Mouse (Mus musculus): ENCODE measurements around the gene Tspan2.

DNA sequence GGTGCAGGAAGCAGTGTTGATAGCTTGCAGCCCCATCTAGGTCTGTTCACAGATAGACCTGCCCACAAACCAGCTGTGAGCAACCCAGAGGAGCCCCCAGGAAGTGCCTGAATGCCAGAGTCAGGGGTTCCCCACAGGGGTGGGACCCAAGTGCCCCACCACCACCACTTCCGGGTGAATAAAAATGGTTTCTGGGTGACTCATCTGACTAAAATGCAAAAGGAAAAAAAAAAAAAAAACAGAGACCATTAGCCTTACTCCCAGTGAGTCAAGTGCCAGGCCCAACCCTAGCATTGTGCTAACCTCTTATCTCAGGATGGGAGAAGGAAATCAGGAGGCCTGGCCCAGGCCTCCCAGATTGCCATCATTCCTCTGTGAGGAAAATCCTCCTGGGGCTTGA lies 21.5 kb downstream of the Tspan2 start:
- TF ChIP-seq CTCF (IDR thresholded peaks at IDR 0.05; ENCODE audit: insufficient read depth, low read length) (no peak), POLR2A (IDR thresholded peaks at IDR 0.05; ENCODE audit: borderline replicate concordance, extremely low read depth, low read depth, low read length) (no peak)
